Mouse (Mus musculus) cerebellum, adult 8-10 months (tissue): ENCODE data around the gene H60b.
"Not testable (repeated sequence)": the region's sequence is repeated elsewhere in the genome, so short reads cannot be mapped to it uniquely, and the experiment has no call there.

Source experiments
- DNase-seq: peaks from one replicate; pipeline ENCODE4 v3.0.0; 2022

The H60b gene

DNA sequence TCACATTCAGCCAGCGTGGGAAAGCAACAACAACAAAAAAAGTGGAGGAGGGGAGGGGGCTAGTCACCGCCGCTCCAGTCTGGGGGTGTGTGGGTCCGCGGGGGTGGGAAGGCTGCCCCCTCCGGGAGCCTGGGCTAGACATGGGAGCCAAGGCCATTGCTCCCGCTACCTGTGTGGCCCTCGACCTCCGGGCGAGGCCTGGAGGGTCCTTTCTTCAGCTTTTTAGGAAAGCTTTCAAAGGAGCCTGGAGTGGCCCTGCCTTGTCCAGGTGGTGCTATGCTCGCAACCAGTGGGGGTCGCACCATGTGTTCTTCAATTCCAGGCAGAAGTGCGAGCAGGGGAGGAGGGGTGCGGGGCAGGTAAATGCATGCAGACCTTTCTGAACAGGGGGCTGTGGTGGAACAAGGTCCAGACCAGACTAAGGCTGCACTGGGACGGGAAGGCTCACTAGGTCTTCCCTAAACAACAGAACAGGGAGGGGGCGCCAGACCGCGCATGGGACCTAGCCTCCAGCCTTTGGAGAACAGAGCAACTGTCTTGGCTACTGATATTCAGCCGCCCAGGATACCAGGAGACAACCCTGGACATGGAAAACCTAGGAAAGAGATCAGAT lies 116.2 kb downstream of the H60b start:
- DNase-seq: no peak

DNA sequence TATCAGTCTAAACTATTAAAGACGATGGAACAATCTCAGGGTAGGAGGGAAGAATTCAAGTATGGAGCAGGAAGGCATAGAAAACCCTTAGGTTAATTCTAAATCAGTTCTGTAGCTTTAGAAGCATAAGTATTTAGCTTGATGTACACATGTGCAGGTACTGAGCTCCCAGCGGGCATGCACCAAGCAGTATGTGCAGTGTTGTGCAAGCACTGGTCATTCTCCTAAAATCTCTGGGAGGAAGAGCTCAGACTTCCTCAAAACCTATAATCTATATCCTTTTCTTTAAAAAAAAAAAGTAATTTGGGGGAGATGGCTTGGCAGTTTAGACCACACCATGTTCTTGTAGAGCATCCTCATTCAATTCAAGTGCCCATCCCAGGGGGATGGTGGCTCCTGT lies 120.1 kb downstream of the H60b start:
- DNase-seq: not testable (repeated sequence)

GRCm38 (mm10) chr10:22282816-22283215 lies 124.4 kb downstream of the H60b start:
- DNase-seq: no peak

DNA sequence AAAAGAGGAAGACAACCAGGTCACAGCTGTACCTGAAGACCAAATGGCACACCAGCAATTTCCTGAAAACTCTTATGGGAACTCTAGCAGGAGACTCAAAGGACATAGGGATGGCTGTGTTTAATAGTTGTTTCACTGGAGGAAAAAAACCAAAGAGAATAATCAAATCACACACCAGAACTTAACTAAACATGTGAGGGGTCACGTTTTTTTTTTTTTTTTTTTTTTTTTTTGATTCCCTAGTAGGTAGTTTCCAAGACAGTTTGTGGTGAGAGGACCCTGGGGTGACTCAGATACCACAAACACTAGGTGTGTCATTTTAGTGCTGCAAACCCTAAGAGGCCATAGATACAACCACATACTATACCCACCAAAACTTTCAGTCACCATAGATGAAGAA lies 137.3 kb downstream of the H60b start:
- no peak for DNase-seq

DNA sequence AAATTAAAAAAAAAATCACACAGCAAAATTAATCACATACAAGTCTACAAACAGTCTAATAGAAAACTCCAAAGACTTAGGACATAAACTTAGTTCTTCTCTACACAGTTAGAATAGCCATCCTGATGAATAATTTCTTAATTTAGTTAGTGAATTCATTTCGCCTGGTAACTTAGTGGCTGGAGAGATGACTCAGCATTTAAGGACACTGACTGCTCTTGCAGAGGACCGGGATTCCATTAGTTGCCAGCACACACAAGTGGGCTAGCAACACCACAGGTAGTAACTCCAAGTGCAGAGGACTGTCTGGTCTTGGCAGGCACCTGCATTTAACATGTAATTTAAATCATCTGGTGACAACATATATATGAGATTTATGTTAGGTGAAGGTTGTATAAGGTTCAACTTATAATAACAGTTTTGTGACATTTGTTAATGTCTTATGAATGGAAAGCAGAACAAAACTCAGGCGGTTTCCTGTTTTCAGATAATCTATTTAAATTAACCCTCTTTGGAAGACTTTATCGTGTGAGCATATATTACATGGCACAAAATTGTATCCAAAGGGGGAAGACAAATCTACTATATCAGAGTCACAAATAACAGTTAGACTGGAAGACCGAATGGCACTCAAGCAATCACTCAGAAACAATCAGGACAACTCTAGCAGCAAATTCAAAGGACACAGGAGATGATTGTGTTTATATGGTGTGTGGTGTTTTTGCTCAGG lies 138.8 kb downstream of the H60b start:
- no peak for DNase-seq

- no peak for DNase-seq
These were observed 139.5 kb downstream of the H60b start for GRCm38 (mm10) chr10:22297766-22298461.

DNA sequence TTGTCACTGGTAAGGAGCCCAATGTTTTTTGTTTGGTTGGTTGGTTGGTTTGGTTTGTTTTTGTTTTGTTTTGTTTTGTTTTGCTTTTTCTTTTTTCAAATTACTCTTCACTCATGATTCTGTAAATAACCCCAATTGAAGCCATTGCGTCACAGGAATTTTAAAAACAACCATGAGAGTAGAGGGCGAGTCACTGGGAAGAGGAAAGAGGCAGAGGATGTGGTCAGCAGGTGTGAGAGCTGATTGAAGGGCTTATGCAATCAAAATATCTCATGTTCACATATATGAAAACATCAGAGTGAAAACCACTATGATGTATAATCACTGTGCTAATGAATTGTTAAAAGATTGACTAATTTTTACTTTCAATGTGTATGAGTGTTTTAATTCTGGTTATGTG lies 140.9 kb downstream of the H60b start:
- no peak for DNase-seq

- no peak for DNase-seq
These were observed 143.3 kb downstream of the H60b start for GRCm38 (mm10) chr10:22301641-22302040.

DNA sequence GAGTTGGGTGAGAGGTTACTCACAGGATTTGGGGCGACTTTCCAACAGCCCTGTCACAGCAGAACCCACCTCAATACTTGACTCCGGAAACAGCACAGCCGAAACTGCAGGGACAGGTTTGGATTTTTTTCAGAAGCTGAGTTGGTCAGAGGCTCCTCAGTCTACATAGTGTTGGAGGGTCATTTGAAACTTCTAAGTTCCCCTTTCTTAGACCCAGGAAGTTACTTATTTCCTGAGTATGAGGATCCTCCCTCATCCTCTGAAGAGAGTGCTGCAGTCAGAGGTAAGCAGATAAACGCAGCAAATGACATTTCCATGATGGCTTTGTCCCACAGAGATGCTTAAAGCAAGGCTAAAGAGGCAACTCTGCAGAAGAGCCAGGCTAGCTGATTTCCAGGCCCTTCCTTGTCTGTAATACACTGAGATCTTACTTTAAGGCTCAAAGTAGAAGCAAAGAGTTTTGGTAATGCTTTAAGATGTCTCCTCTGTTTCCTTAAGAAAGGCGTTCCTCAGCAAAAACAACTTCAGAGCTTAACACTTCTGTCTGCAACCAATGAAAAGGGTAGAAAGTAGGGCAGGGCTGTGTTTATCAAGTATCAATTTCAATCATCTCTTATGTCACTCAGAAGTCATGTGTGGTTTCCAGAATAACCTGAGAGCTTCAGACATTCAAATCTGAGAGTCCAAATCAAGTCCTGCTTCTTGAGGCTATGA lies 144.1 kb downstream of the H60b start:
- no peak for DNase-seq

- no peak for DNase-seq
These were observed 145.3 kb downstream of the H60b start for GRCm38 (mm10) chr10:22303736-22304135.

- no peak for DNase-seq
These were observed 147.4 kb downstream of the H60b start for GRCm38 (mm10) chr10:22305801-22306200.

DNA sequence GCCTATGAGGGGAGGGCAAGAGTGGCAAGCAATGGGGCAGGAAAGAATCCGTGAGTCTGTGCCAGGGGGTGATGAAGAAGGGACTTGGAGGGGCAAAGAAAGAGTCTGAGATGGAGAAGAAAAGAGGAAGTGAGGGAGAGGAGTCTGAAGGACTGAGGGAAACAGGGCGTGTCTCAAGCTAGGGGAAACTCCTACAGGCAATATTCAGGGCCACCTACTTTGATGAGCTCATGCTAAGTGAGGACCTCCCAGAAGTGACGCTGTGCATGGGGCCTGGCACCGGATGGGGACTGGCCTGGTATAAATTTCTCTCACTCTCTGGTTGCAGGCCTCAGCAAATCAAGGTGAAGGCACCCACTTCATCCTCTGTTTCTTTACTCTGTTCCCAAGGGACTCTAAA lies 148.1 kb downstream of the H60b start:
- no peak for DNase-seq

- no peak for DNase-seq
These were observed 149.8 kb downstream of the H60b start for GRCm38 (mm10) chr10:22308221-22308620.

- DNase-seq: no peak
These were observed 164.5 kb downstream of the H60b start for GRCm38 (mm10) chr10:22322858-22323257.
